Mouse (Mus musculus) spleen, adult 2 months (tissue): Measurements from ENCODE around the gene Bola2. TPM values are rescaled to one million over a fixed set of nuclear protein-coding genes. Genes with fewer than 3 reads are reported as not detected.

ENCODE experiments used
- DNase-seq, 2 experiments: peaks; one replicate each; pipeline versions ENCODE4 v3.0.0 to v3.0.0-alpha.2; 2012 to 2021; ENCODE audit warnings: low spot score in 2 of 2, low read depth in 1 of 2
- H3K27ac ChIP-seq: fragments of 200-500 bp; 2 replicates; pipeline ENCODE4 v1.5.1; 2012; ENCODE audit warnings: low read length, inconsistent platforms; ENCODE audit not compliant: insufficient read depth
- H3K27me3 ChIP-seq: fragments of 200-500 bp; 2 replicates; pipeline ENCODE4 v1.6.1; 2012; ENCODE audit warnings: mild to moderate bottlenecking, moderate library complexity, low read length, inconsistent platforms; ENCODE audit not compliant: control insufficient read depth, insufficient read depth
- H3K36me3 ChIP-seq: fragments of 200-500 bp; 2 replicates; pipeline ENCODE4 v1.6.1; 2012; ENCODE audit warnings: mild to moderate bottlenecking, low read length, inconsistent platforms; ENCODE audit not compliant: control insufficient read depth, insufficient read depth
- H3K4me1 ChIP-seq: fragments of 200-500 bp; 2 replicates; pipeline ENCODE4 v1.6.1; 2011; ENCODE audit warnings: inconsistent platforms; ENCODE audit not compliant: control insufficient read depth, insufficient read depth, insufficient read length
- H3K4me3 ChIP-seq: fragments of 200-500 bp; 2 replicates; pipeline ENCODE4 v1.5.1; 2011; ENCODE audit warnings: mild to moderate bottlenecking, inconsistent platforms; ENCODE audit not compliant: insufficient read depth, insufficient read length; ENCODE audit errors: extremely low read depth
- CTCF ChIP-seq: fragments of 200-500 bp; IDR thresholded peaks from 2 replicates; pipeline ENCODE4 v1.5.1; 2011; ENCODE audit warnings: mild to moderate bottlenecking, inconsistent platforms; ENCODE audit not compliant: insufficient read depth, insufficient read length, insufficient replicate concordance; ENCODE audit errors: extremely low read depth
- POLR2A ChIP-seq: fragments of 200-500 bp; IDR thresholded peaks from 2 replicates; pipeline ENCODE4 v1.6.1; 2011; ENCODE audit warnings: low read depth, low read length, inconsistent platforms
- WGBS: fragments of 180-500 bp; shearing (Covaris S2); methylation state at CpG from one replicate; pipeline ENCODE4 v1.1.7; 2018; 5-methylcytosine and 5-hydroxymethylcytosine counted together
- polyA plus RNA-seq: library from polyadenylated mRNA; depleted of rRNA; stranded (reverse); fragments of >200 nt; gene quantifications from 2 replicates; pipeline ENCODE4 v1.2.3, GENCODE M21; 2012

The Bola2 gene
- polyA plus RNA-seq, 1 experiment, result 37.4 TPM

- TF ChIP-seq CTCF, result no peak
- TF ChIP-seq POLR2A, result no peak
- H3K36me3 ChIP-seq, result peaks cover 46% of the 10 kb centered on the region
- peak overlapping the region; percentile 9; the same call in 1 of the 2 replicates for H3K4me3 ChIP-seq
- 81% methylated on average over 25 of the region's 25 CpGs for WGBS
- no peaks in the 10 kb centered on the region for H3K27me3 ChIP-seq
- DNase-seq, result no peak
- H3K4me1 ChIP-seq, result peaks cover 21% of the 10 kb centered on the region
- peak overlapping the region; percentile 47 for H3K27ac ChIP-seq
Observed at GRCm38 (mm10) chr7:126700063-126701015, 5.1 kb downstream of the Bola2 start.

DNA sequence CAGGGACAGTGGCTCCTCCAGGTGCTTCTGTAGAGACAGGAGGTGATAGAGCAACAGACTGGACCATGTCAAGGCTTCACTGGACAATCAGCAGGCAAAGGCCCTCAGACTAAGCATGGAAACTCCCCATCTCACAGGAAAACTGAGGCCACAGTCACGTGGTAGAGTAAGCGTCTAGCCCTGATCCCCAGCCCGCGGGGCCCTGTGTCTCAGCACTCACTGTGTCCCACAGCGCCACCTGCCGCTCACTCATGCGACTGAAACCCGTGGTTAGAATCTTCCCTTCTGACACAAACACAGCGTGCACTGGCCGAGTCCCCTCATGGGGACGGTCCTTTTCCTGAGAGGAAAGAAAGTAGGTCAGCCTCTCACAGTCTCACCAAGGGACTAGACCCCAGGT, 5.9 kb downstream of the Bola2 start:
- H3K4me3 ChIP-seq, result peak overlapping the region; percentile 83; the same call in 1 of the 2 replicates
- under 1% methylated on average over 11 of the region's 11 CpGs for WGBS
- H3K27me3 ChIP-seq, result no peaks in the 10 kb centered on the region
- peak overlapping the region; percentile 100 for H3K27ac ChIP-seq
- H3K4me1 ChIP-seq, result peaks cover 26% of the 10 kb centered on the region
- TF ChIP-seq CTCF, result peak; percentile 93
- no peak for TF ChIP-seq POLR2A
- peak; percentile 86 to 93 for DNase-seq
- H3K36me3 ChIP-seq, result peaks cover 46% of the 10 kb centered on the region

- Histone ChIP-seq H3K36me3 (peaks cover 46% of the 10 kb centered on the region), H3K27me3 (no peaks in the 10 kb centered on the region), H3K4me3 (peak overlapping the region; percentile 83), H3K27ac (peak overlapping the region; percentile 100), H3K4me1 (peaks cover 23% of the 10 kb centered on the region)
- 31% methylated on average over 24 of the region's 24 CpGs for WGBS
- DNase-seq, result peak in 1 of 2 experiments; percentile 44
- no peak for TF ChIP-seq CTCF
Observed at GRCm38 (mm10) chr7:126701559-126702357, 6.6 kb downstream of the Bola2 start.

DNA sequence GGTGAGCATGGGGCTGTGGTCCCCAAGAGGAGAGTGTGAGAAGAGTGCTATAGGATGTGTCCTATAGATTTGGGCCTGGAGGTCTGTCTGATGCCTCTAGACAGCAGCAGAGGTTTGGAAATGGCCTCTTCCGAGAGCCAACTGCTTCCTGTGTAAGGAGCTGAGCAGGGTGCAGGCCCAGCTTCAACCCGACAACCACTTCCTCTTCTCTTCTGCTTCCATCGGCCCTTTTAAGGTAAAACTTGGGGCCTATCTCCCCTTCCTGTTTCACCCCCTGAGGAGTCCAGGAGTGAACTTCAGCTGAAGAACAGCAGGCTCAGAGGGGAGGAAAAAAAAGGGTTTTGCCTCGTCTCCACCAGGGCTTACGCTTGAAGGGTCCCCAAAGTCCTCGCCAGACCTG, 7.2 kb downstream of the Bola2 start:
- peaks cover 22% of the 10 kb centered on the region for H3K4me1 ChIP-seq
- H3K27ac ChIP-seq, result peak overlapping the region; percentile 100
- no peaks in the 10 kb centered on the region for H3K27me3 ChIP-seq
- H3K4me3 ChIP-seq, result peak overlapping the region; percentile 83
- 15% methylated on average over 6 of the region's 6 CpGs for WGBS
- peak; percentile 62; the same call in 1 of the 2 replicates for TF ChIP-seq POLR2A
- no peak for TF ChIP-seq CTCF
- DNase-seq, result peak; percentile 74 to 75
- peaks cover 46% of the 10 kb centered on the region for H3K36me3 ChIP-seq

- peak overlapping the region; percentile 100 for H3K27ac ChIP-seq
- TF ChIP-seq CTCF (no peak), POLR2A (peak; percentile 77)
- DNase-seq, result peak in 1 of 2 experiments; percentile 75
Observed at GRCm38 (mm10) chr7:126702861-126703756, 7.9 kb downstream of the Bola2 start.

DNA sequence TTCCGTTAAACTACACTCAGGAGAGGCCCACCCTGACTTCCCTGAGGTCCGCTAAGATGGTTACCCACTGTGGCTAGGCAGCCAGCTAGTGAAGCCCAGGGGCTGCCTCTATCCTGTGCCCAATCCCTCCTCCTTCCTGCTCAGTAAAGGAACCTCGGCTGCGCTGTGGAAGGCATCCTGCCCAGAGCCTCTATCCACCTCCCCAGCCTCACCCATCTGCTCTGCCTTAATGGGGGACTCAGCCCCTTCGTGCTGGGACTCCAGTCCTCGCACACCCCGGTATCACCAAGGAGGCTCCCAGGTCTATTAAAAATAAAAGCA, 8.5 kb downstream of the Bola2 start:
- H3K4me3 ChIP-seq, result peak overlapping the region; percentile 83
- WGBS, result 0% methylated on average over 7 of the region's 7 CpGs
- no peak for DNase-seq
- TF ChIP-seq POLR2A (no peak), CTCF (no peak)
- peak overlapping the region; percentile 100 for H3K27ac ChIP-seq
- peaks cover 31% of the 10 kb centered on the region for H3K4me1 ChIP-seq
- peaks cover 44% of the 10 kb centered on the region for H3K36me3 ChIP-seq
- no peaks in the 10 kb centered on the region for H3K27me3 ChIP-seq

More at GRCm38 (mm10) chr7:126702861-126703756, 7.9 kb downstream of the Bola2 start:
- Histone ChIP-seq H3K4me3 (peak overlapping the region; percentile 83), H3K36me3 (peaks cover 46% of the 10 kb centered on the region), H3K4me1 (peaks cover 26% of the 10 kb centered on the region), H3K27me3 (no peaks in the 10 kb centered on the region)
- WGBS, result 13% methylated on average over 12 of the region's 12 CpGs
